Mouse (Mus musculus): ENCODE measurements around the gene Gm20388.

- TF ChIP-seq POLR2A (IDR thresholded peaks at IDR 0.05; ENCODE audit: borderline replicate concordance, extremely low read depth, insufficient read depth, insufficient read length, poor library complexity, severe bottlenecking) (no peak), CTCF (IDR thresholded peaks at IDR 0.05; ENCODE audit: borderline replicate concordance, extremely low read depth, insufficient read depth, insufficient read length) (no peak)
These were observed 271.3 kb downstream of the Gm20388 start for GRCm38 (mm10) chr8:120181861-120182414.

All from brain, embryonic 14.5 days (tissue).